Mouse (Mus musculus) kidney, adult 2 months (tissue): ENCODE measurements around the gene Mrps18b. TPM values are rescaled to one million over a fixed set of nuclear protein-coding genes. Genes with fewer than 3 reads are reported as not detected.
A peak's percentile ranks its signal among the peaks of the same experiment; 100 is the strongest.

Source experiments
- DNase-seq: peaks from one replicate; pipeline ENCODE4 v3.0.0; 2021
- H3K27ac ChIP-seq: fragments of 200-500 bp; 2 replicates; pipeline ENCODE4 v1.5.1; 2012; ENCODE audit warnings: low read depth, low read length, control low read depth, inconsistent platforms; ENCODE audit not compliant: insufficient read depth
- H3K27me3 ChIP-seq: fragments of 200-500 bp; replicated peaks from 2 replicates; pipeline ENCODE4 v1.6.1; 2012; ENCODE audit warnings: mild to moderate bottlenecking, moderate library complexity, low read length, inconsistent platforms; ENCODE audit not compliant: control insufficient read depth, insufficient read depth
- H3K36me3 ChIP-seq: fragments of 200-500 bp; 2 replicates; pipeline ENCODE4 v1.6.1; 2012; ENCODE audit warnings: mild to moderate bottlenecking, moderate library complexity, low read length, inconsistent platforms; ENCODE audit not compliant: control insufficient read depth, insufficient read depth
- H3K4me1 ChIP-seq: fragments of 200-500 bp; 2 replicates; pipeline ENCODE4 v1.6.1; 2011; ENCODE audit warnings: low read length; ENCODE audit not compliant: control insufficient read depth, insufficient read depth
- H3K4me3 ChIP-seq: fragments of 200-500 bp; 2 replicates; pipeline ENCODE4 v1.5.1; 2011; ENCODE audit warnings: mild to moderate bottlenecking, low read depth, low read length, control low read depth; ENCODE audit not compliant: insufficient read depth
- CTCF ChIP-seq: fragments of 200-500 bp; conservative IDR thresholded peaks from 2 replicates; pipeline ENCODE4 v1.5.1; 2011; ENCODE audit warnings: low read depth, mild to moderate bottlenecking, control low read depth, low read length, moderate library complexity, mixed read lengths; ENCODE audit not compliant: insufficient read depth, insufficient read length
- POLR2A ChIP-seq: fragments of 200-500 bp; IDR thresholded peaks from one replicate; pipeline ENCODE4 v1.6.1; 2011; ENCODE audit warnings: low read depth, low read length, control low read depth
- WGBS: fragments of 180-500 bp; shearing (Covaris S2); methylation state at CpG from one replicate; pipeline ENCODE4 v1.1.7; 2018; 5-methylcytosine and 5-hydroxymethylcytosine counted together
- polyA plus RNA-seq: library from polyadenylated mRNA; depleted of rRNA; stranded (reverse); fragments of >200 nt; gene quantifications from 2 replicates; pipeline ENCODE4 v1.2.3, GENCODE M21; 2012

The Mrps18b gene
- polyA plus RNA-seq, 1 experiment = 91.4 TPM

- H3K36me3 ChIP-seq = peaks cover 11% of the 10 kb centered on the region
- WGBS = 0% methylated on average over 11 of the region's 11 CpGs
- peak overlapping the region; percentile 99 for H3K4me3 ChIP-seq
- H3K27me3 ChIP-seq = no peaks in the 10 kb centered on the region
- DNase-seq = peak; percentile 70
- TF ChIP-seq CTCF = no peak
- peak; percentile 41 for TF ChIP-seq POLR2A
- peak overlapping the region; percentile 100 for H3K27ac ChIP-seq
- H3K4me1 ChIP-seq = peaks cover 28% of the 10 kb centered on the region; the same call in 1 of the 2 replicates
Measured at GRCm38 (mm10) chr17:35918276-35919059, 2.3 kb upstream of the Mrps18b start.

- no peak for TF ChIP-seq CTCF
- peak; percentile 71 for TF ChIP-seq POLR2A
- H3K36me3 ChIP-seq = peaks cover 11% of the 10 kb centered on the region
- under 1% methylated on average over 13 of the region's 13 CpGs for WGBS
- peak overlapping the region; percentile 99 for H3K27ac ChIP-seq
- no peaks in the 10 kb centered on the region for H3K27me3 ChIP-seq
- peak; percentile 58 for DNase-seq
- H3K4me3 ChIP-seq = peak overlapping the region; percentile 99
- H3K4me1 ChIP-seq = peaks cover 25% of the 10 kb centered on the region; the same call in 1 of the 2 replicates
Measured at GRCm38 (mm10) chr17:35917463-35918251, 1.5 kb upstream of the Mrps18b start.

GRCm38 (mm10) chr17:35917143-35917462 lies 914 bp upstream of the Mrps18b start:
- peaks cover 11% of the 10 kb centered on the region for H3K36me3 ChIP-seq
- peaks cover 20% of the 10 kb centered on the region; the same call in 1 of the 2 replicates for H3K4me1 ChIP-seq
- no peaks in the 10 kb centered on the region for H3K27me3 ChIP-seq
- no peak for DNase-seq
- TF ChIP-seq POLR2A (no peak), CTCF (no peak)
- H3K4me3 ChIP-seq = peak overlapping the region; percentile 99
- under 1% methylated on average over 8 of the region's 8 CpGs for WGBS
- peak overlapping the region; percentile 99 for H3K27ac ChIP-seq

DNA sequence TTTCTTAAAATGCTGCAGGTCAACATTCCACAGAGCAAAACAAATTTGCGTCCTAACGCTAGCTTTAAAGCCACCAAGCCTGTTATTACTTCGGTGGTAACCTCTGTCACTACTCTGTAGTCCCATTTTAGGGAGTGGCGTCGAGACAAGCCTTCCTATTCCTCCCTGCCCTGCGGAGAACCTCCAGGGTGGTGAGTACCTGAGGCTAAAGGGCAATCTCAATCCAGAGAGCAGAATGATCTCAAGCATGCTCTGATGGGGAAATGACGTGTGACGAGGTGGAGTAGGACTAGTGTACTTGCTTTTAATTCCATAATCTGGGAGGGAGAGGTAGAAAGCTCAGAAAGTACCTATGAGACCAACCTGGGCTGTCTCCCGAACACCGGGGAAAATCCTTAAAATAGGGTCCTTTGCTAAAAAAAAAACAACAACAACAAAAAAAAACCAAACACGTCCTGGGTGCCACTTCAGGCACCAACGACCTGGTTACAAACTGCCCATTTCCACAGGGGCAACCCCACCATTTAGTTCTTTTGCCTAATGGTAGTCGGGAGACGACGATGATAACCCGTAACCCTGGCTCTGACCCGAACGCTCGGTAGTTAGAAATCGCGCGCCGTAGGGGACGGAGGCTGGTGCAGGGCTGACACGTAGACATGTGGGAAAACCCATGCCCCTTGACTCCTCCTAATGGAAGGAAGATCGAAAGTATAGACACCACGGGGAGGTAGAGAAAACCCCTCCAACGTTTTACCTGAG lies 472 bp downstream of the Mrps18b start:
- H3K4me3 ChIP-seq = peak overlapping the region; percentile 69
- H3K4me1 ChIP-seq = peaks cover 14% of the 10 kb centered on the region; the same call in 1 of the 2 replicates
- H3K36me3 ChIP-seq = peaks cover 11% of the 10 kb centered on the region
- TF ChIP-seq CTCF = no peak
- TF ChIP-seq POLR2A = no peak
- H3K27ac ChIP-seq = peak overlapping the region; percentile 55
- no peaks in the 10 kb centered on the region for H3K27me3 ChIP-seq
- 1% methylated on average over 28 of the region's 28 CpGs for WGBS
- peak; percentile 75 for DNase-seq

GRCm38 (mm10) chr17:35914975-35915374 lies 1.2 kb downstream of the Mrps18b start:
- Histone ChIP-seq H3K27ac (no peak overlapping the region), H3K27me3 (no peaks in the 10 kb centered on the region), H3K4me1 (peaks cover 7% of the 10 kb centered on the region; the same call in 1 of the 2 replicates), H3K36me3 (peaks cover 11% of the 10 kb centered on the region), H3K4me3 (no peak overlapping the region)
- WGBS = 80% methylated on average over 6 of the region's 6 CpGs
- DNase-seq = no peak
- TF ChIP-seq CTCF (0 out of 2 replicates have a peak, but pooled peaks have one; percentile 9), POLR2A (no peak)

GRCm38 (mm10) chr17:35909919-35910369 lies 6.2 kb downstream of the Mrps18b start, which contains the start of gene Atat1:
Gene Atat1, minus strand, starts transcription at chr17:35910075.
- Histone ChIP-seq H3K27ac (peak within 1 kb of the TSS; percentile 14; the same call in 1 of the 2 replicates), H3K4me3 (peak within 1 kb of the TSS; percentile 58), H3K27me3 (no peaks in the 10 kb centered on the region), H3K4me1 (no peaks in the 10 kb centered on the region), H3K36me3 (no peaks in the 10 kb centered on the region)
- WGBS = 3% methylated on average over 25 of the region's 25 CpGs
- DNase-seq = peak; percentile 97
- peak; percentile 54 for TF ChIP-seq POLR2A
- TF ChIP-seq CTCF = no peak
